Mouse (Mus musculus): ENCODE results near the gene Slc13a2. TPM values are rescaled to one million over a fixed set of nuclear protein-coding genes. Genes with fewer than 3 reads are reported as not detected.

Gene Slc13a2
- total RNA-seq, 2 experiments from 2014 or later, result not detected

GRCm38 (mm10) chr11:78435776-78436349 is 13.8 kb upstream of the Slc13a2 start:
- no peak for DNase-seq (ENCODE audit: low spot score in 2 of 2)

DNA sequence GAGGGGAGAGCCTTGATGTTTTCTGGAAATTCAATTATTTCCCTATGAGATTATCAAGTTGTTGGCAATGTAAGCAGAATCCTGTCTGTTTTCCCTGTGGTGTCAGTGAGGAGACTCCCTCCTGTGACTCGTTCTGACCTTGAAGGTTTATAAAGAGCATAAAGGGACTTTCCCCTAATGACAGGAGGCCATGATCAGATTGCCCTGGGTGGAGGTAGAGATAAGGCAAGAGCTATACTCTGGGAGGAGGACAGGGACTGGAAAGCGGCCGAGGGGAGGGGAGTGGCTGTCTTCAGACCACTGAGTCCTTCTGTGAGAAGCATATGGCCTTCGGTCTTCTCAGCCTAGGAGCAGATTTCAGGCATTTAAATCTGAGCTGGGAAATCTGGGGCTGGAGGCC is 12.0 kb upstream of the Slc13a2 start:
- DNase-seq (ENCODE audit: low spot score in 2 of 2), result no peak

DNA sequence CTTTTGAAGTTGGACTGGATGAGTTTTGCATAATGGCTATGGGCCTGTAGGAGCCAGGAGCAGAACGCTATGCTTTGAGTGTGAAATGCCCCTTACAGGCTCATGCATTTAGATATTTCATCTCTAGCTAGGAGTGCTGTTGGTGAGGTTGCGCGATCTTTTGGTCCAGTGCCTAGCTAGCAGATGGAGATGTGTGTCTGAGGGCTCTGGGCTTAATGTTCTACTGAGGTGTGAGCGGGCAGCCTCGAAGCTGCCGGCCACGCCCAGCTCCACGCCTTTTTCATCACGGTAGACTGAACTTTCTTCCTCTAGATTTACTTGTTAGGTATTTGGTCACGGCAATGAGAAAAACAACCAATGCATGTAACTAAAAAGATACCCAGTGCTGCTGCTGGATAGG is 9.2 kb upstream of the Slc13a2 start:
- DNase-seq (ENCODE audit: low spot score in 2 of 2), result no peak

- DNase-seq (ENCODE audit: low spot score in 2 of 2), result no peak
Measured at GRCm38 (mm10) chr11:78430195-78430878, 8.3 kb upstream of the Slc13a2 start.

DNA sequence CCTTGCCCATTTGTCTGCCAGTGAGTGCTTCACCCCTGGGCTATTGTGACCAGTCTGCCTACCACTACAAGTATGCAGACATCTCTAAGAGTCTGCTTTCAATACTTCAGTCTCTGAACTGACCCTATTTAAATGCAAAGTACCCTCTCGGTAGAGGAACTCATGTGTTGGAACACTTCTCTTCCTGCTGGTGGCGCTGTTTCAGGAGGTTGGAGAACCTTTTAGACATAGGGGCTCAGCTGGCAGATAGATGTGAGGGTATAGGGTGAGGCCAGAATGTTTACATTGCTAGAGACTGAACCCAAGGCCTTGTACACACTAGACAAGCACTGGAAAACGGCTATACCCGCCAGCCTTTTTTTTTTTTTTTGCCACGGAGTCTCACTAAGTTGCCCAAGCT is 6.3 kb upstream of the Slc13a2 start:
- DNase-seq (ENCODE audit: low spot score in 2 of 2), result no peak

- no peak for DNase-seq (ENCODE audit: low spot score in 2 of 2)
Measured at GRCm38 (mm10) chr11:78427655-78428054, 5.6 kb upstream of the Slc13a2 start.

DNA sequence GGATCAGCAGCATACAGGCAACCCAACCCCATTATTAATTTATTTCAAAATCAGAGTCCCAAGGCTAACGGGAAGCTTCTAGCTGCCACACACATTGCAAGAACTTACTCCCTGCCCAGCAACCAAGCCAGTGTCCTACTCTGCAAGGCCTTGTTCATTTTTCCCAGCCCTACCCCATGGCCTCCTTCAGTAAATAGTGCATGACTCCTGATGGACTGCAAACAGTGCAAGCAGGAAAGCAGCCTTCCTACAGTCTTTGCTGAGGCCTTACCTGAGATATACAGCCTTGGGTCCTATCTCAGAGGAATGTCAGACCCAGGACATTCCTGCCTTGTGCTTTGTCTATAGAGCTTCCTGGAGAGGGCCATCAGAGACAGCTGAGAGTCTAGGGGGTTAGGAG is 3.6 kb upstream of the Slc13a2 start:
- no peak for DNase-seq (ENCODE audit: low spot score in 2 of 2)

DNA sequence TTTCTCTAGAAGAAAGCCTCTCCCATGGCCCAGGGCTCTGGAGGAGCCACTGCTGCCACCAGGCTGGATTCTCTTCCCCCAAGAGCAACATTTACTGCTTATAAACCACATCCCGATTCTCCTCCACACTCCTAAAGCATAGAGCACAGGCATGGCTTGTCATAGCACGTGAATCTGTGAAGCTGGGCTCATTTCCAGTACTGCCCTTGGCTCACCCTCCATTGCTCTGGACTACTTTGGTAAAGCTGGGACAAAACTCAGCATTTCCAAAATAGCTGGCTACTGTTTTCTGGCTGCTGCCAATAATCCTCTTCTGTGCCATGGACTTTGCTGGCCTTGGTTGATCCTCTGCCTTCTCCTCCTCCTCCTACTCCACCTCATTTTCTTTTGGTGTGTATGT is 2.3 kb upstream of the Slc13a2 start:
- DNase-seq (ENCODE audit: low spot score in 2 of 2), result peak in 1 of 2 experiments; percentile 43

DNA sequence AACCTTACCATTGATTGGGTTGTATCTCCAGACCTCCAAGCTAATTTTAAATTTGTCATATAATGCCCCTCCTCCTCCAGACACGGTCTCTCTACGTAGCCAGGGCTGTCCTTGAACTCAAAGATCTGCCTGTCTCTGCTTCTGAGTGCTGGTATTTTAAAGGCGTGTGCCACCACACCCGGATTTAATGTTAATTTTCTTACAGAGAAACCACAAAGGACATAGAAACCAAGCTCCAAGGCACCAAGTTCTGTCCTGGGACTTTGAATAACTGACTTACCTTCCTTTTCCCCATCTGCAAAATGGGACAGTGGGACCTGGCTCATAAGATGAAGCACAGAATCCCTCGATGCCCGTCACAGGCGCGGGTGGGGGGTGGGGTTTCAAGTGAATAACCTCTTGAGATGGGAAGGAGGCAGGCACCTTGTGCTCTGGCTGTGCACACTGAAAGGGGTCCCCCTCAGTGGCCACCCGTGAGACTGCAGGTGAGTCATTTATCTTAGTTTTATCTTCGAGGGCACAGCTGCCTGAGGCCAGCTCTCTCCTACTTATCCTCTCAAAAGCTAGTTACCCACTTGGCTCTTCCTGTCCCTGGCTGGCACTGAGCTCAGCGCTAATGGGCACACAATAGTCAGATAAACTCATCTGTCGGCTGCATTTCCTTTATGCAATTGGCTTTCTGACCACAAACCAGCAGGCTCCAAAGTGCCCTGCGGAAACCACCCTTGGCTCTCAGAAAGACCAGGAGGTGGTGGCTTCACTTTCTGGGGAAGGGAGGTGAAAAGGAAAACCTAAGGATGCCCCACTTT is 612 bp downstream of the Slc13a2 start:
- no peak for DNase-seq (ENCODE audit: low spot score in 2 of 2)

- no peak for DNase-seq (ENCODE audit: low spot score in 2 of 2)
Measured at GRCm38 (mm10) chr11:78420263-78420889, 1.6 kb downstream of the Slc13a2 start.

DNA sequence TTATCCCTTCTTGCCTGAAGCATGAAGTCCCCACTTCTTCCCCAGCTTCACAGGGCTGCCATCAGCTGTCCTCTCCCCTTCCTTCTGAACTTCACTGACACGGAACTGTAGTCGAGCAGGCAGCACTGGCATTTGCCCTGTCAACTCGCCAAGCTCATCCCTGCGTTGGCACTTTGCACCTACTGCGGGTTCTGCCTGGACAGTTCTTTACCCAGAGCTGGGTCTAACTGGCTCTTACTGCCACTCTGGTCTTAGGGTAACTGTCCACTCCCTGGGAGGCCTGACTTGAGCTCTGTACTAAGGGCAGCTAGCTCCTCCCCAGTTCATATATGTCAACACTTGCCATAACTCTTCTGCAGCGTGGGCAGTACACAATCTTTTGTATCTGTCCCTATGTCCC is 5.2 kb downstream of the Slc13a2 start:
- DNase-seq (ENCODE audit: low spot score in 2 of 2), result no peak

GRCm38 (mm10) chr11:78412861-78413260 is 9.2 kb downstream of the Slc13a2 start:
- peak in 1 of 2 experiments; percentile 17 for DNase-seq (ENCODE audit: low spot score in 2 of 2)

GRCm38 (mm10) chr11:78412324-78412850 is 9.6 kb downstream of the Slc13a2 start:
- DNase-seq (ENCODE audit: low spot score in 2 of 2), result no peak

- DNase-seq (ENCODE audit: low spot score in 2 of 2), result peak in 1 of 2 experiments; percentile 34
Measured at GRCm38 (mm10) chr11:78411606-78412323, 10.3 kb downstream of the Slc13a2 start.

- DNase-seq (ENCODE audit: low spot score in 2 of 2), result no peak
Measured at GRCm38 (mm10) chr11:78408256-78409240, 13.5 kb downstream of the Slc13a2 start.

DNA sequence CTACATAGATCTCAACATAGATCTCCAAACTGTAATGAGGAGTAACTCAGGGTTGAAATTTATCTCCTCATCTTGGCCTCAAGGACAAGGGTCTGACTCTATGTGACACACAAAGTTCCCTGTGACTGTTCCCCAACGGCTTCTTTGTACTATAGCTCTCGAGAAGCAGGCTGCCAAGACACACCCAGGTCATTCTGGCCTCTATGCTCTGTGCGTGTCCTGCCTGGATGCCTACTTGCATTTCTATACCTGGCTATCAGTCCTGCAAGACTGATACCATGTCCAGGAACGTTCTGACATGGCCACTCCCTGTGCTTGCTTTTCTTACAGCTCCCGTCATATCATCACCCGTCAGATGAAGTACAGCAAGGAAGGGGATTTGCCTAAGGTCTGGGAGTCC is 20.0 kb downstream of the Slc13a2 start:
- no peak for DNase-seq (ENCODE audit: low spot score in 2 of 2)

- DNase-seq (ENCODE audit: low spot score in 2 of 2), result no peak
Measured at GRCm38 (mm10) chr11:78401469-78401868, 20.5 kb downstream of the Slc13a2 start.

DNA sequence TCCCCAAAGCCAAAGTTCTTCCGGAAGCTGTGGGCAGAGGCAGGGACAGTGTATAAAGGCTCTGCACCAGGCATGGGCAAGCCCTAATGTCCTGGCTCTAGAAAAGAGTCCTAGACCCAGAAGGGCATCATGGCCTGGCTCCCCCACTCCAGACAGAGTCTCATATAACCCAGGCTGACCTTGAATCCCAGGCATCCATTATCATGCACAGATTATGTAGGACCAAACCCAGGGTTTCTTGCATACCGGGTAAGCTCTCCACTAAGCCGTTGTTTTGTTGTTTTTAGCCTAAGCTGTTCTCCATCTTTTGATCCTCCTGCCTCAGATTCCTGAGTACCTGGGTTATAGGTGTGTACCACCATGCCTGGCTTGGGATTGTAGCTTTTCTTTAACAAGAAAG is 21.1 kb downstream of the Slc13a2 start:
- no peak for DNase-seq (ENCODE audit: low spot score in 2 of 2)

GRCm38 (mm10) chr11:78399680-78400079 is 22.3 kb downstream of the Slc13a2 start:
- peak; percentile 60 to 92 for DNase-seq (ENCODE audit: low spot score in 2 of 2)

DNA sequence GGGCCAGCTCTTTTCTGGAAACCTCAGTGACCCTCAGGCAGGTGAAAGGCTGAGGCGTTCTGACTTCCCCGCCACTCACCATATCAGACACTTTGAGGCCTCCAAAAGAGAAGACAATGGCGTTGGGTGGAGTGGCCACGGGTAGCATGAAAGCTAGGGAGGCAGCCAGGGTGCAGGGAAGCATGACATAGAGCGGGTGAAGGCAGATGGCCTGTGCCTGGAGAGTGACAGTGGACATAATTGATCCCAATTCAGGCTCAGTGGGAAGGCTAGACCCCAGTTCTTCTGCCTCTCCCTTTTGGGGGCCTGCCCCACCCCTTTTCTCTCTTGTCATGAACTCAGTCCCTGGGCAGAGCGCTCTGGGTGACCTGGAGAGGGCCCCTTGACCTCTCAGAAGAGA is 23.8 kb downstream of the Slc13a2 start:
- DNase-seq (ENCODE audit: low spot score in 2 of 2), result no peak
